Mouse (Mus musculus) embryonic facial prominence, embryonic 11.5 days (tissue): ENCODE results near the gene Sec24c. TPM values are rescaled to one million over a fixed set of nuclear protein-coding genes. Genes with fewer than 3 reads are reported as not detected.

ENCODE experiments used
- ATAC-seq: fragments of 200-750 bp; cut with Nextera tagmentation; replicated peaks from 2 replicates; pipeline ENCODE4 v1.8.0; 2017; ENCODE audit warnings: low read depth; ENCODE audit not compliant: insufficient number of reproducible peaks, low FRiP score, low TSS enrichment
- DNase-seq: peaks from one replicate; pipeline ENCODE4 v3.0.0-alpha.2; 2015; ENCODE audit warnings: low spot score
- H3K27ac ChIP-seq: fragments of 300-500 bp; sonication (generic); replicated peaks from 2 replicates; pipeline ENCODE4 v1.5.1; 2014; ENCODE audit warnings: mild to moderate bottlenecking, low read depth, low read length, control low read depth
- H3K27me3 ChIP-seq: fragments of 300-500 bp; sonication (generic); 2 replicates; pipeline ENCODE4 v1.6.1; 2014; ENCODE audit warnings: mild to moderate bottlenecking, low read length, moderate library complexity, mixed read lengths; ENCODE audit not compliant: control insufficient read depth, insufficient read depth
- H3K36me3 ChIP-seq: fragments of 300-500 bp; sonication (generic); replicated peaks from 2 replicates; pipeline ENCODE4 v1.6.1; 2014; ENCODE audit warnings: low read depth, mild to moderate bottlenecking, low read length, moderate library complexity, mixed read lengths; ENCODE audit not compliant: control insufficient read depth, insufficient read depth
- H3K4me1 ChIP-seq: fragments of 300-500 bp; sonication (generic); 2 replicates; pipeline ENCODE4 v1.6.1; 2014; ENCODE audit warnings: low read length, mixed read lengths; ENCODE audit not compliant: control insufficient read depth, insufficient read depth
- H3K4me2 ChIP-seq: fragments of 300-500 bp; sonication (generic); 2 replicates; pipeline ENCODE4 v1.6.1; 2014; ENCODE audit warnings: low read depth, mild to moderate bottlenecking, control low read depth, low read length, moderate library complexity
- H3K4me3 ChIP-seq: fragments of 300-500 bp; sonication (generic); 2 replicates; pipeline ENCODE4 v1.5.1; 2014; ENCODE audit warnings: low read depth, low read length, control low read depth
- H3K9ac ChIP-seq: fragments of 300-500 bp; sonication (generic); replicated peaks from 2 replicates; pipeline ENCODE4 v1.6.1; 2014; ENCODE audit warnings: mild to moderate bottlenecking, control low read depth, low read length
- H3K9me3 ChIP-seq: fragments of 300-500 bp; sonication (generic); replicated peaks from 2 replicates; pipeline ENCODE4 v1.6.1; 2016; ENCODE audit warnings: mild to moderate bottlenecking, low read length, inconsistent platforms, mixed read lengths; ENCODE audit not compliant: control insufficient read depth
- WGBS: fragments of 180-500 bp; shearing (Covaris S2); extraction: QIAGEN DNeasy Blood & Tissue Kit; methylation state at CpG from one replicate; pipeline ENCODE4 v1.1.7; 2014; 5-methylcytosine and 5-hydroxymethylcytosine counted together
- polyA plus RNA-seq: library from polyadenylated mRNA; unstranded; fragments of >200 nt; fragmentation: Nextera tagmentation; extraction: Ambion mirVana; gene quantifications from 2 replicates; pipeline ENCODE4 v1.2.1, GENCODE M21; 2014

Sec24c gene
- polyA plus RNA-seq, 1 experiment from 2014 or later: 73.7 TPM

- ATAC-seq (no peak), DNase-seq (peak; percentile 31)
- 8% methylated on average over 19 of the region's 19 CpGs for WGBS
- no peaks in the 10 kb centered on the region for H3K36me3 ChIP-seq
- H3K9ac ChIP-seq: peak overlapping the region; percentile 81
- peak overlapping the region; percentile 62 for H3K4me3 ChIP-seq
- peak overlapping the region; percentile 70 for H3K27ac ChIP-seq
- no peaks in the 10 kb centered on the region for H3K9me3 ChIP-seq
- H3K4me2 ChIP-seq: peak overlapping the region; percentile 88
- H3K4me1 ChIP-seq: no peaks in the 10 kb centered on the region
- H3K27me3 ChIP-seq: peaks cover 2% of the 10 kb centered on the region; the same call in 1 of the 2 replicates
Measured at GRCm38 (mm10) chr14:20661661-20662331, 12.3 kb upstream of the Sec24c start.

- no peaks in the 10 kb centered on the region for H3K36me3 ChIP-seq
- H3K27ac ChIP-seq: no peak overlapping the region
- no peak overlapping the region for H3K9ac ChIP-seq
- H3K4me2 ChIP-seq: no peak overlapping the region
- H3K4me3 ChIP-seq: no peak overlapping the region
- peaks cover 2% of the 10 kb centered on the region; the same call in 1 of the 2 replicates for H3K27me3 ChIP-seq
- no peak for DNase-seq
- no peaks in the 10 kb centered on the region for H3K4me1 ChIP-seq
- 82% methylated on average over 3 of the region's 3 CpGs for WGBS
- no peak for ATAC-seq
- no peaks in the 10 kb centered on the region for H3K9me3 ChIP-seq
Measured at GRCm38 (mm10) chr14:20662740-20663139, 11.4 kb upstream of the Sec24c start.

GRCm38 (mm10) chr14:20663601-20664000 lies 10.5 kb upstream of the Sec24c start:
- H3K36me3 ChIP-seq: no peaks in the 10 kb centered on the region
- H3K9me3 ChIP-seq: no peaks in the 10 kb centered on the region
- H3K4me1 ChIP-seq: no peaks in the 10 kb centered on the region
- no peak for ATAC-seq
- H3K27me3 ChIP-seq: peaks cover 2% of the 10 kb centered on the region; the same call in 1 of the 2 replicates
- no peak overlapping the region for H3K27ac ChIP-seq
- WGBS: 70% methylated on average over 2 of the region's 2 CpGs
- no peak overlapping the region for H3K4me3 ChIP-seq
- no peak overlapping the region for H3K4me2 ChIP-seq
- peak overlapping the region; percentile 9; the same call in 1 of the 2 replicates for H3K9ac ChIP-seq
- no peak for DNase-seq

GRCm38 (mm10) chr14:20664436-20664835 lies 9.7 kb upstream of the Sec24c start:
- ATAC-seq: no peak

GRCm38 (mm10) chr14:20667469-20667868 lies 6.6 kb upstream of the Sec24c start:
- no peak for ATAC-seq
- H3K9me3 ChIP-seq: no peaks in the 10 kb centered on the region
- WGBS: 59% methylated on average over 1 of the region's 1 CpGs
- no peak for DNase-seq
- H3K27me3 ChIP-seq: no peaks in the 10 kb centered on the region
- H3K4me1 ChIP-seq: no peaks in the 10 kb centered on the region
- no peak overlapping the region for H3K27ac ChIP-seq
- no peaks in the 10 kb centered on the region for H3K36me3 ChIP-seq
- no peak overlapping the region for H3K9ac ChIP-seq
- no peak overlapping the region for H3K4me2 ChIP-seq
- H3K4me3 ChIP-seq: no peak overlapping the region

More at GRCm38 (mm10) chr14:20664436-20664835, 9.7 kb upstream of the Sec24c start:
- 59% methylated on average over 3 of the region's 3 CpGs for WGBS
- peaks cover 2% of the 10 kb centered on the region; the same call in 1 of the 2 replicates for H3K27me3 ChIP-seq
- no peak overlapping the region for H3K4me2 ChIP-seq
- no peak overlapping the region for H3K4me3 ChIP-seq
- no peaks in the 10 kb centered on the region for H3K36me3 ChIP-seq
- no peaks in the 10 kb centered on the region for H3K9me3 ChIP-seq
- peak overlapping the region; percentile 25; the same call in 1 of the 2 replicates for H3K9ac ChIP-seq
- H3K27ac ChIP-seq: no peak overlapping the region
- H3K4me1 ChIP-seq: no peaks in the 10 kb centered on the region
- peak; percentile 6 for DNase-seq

- no peak for DNase-seq
- ATAC-seq: no peak
- Histone ChIP-seq H3K9me3 (no peaks in the 10 kb centered on the region), H3K27ac (no peak within 1 kb of the TSS), H3K9ac (no peak within 1 kb of the TSS), H3K4me3 (no peak within 1 kb of the TSS), H3K36me3 (no peaks in the 10 kb centered on the region), H3K4me1 (no peaks in the 10 kb centered on the region), H3K4me2 (no peak within 1 kb of the TSS), H3K27me3 (no peaks in the 10 kb centered on the region)
- 81% methylated on average over 8 of the region's 8 CpGs for WGBS
Measured at GRCm38 (mm10) chr14:20668154-20668810, 5.8 kb upstream of the Sec24c start, which contains the start of gene Synpo2l. Gene Synpo2l, minus strand, starts transcription at chr14:20668354.

GRCm38 (mm10) chr14:20672990-20673389 lies 1.1 kb upstream of the Sec24c start:
- H3K36me3 ChIP-seq: 0 out of 2 replicates have a peak, but pooled peaks cover 2% of the 10 kb centered on the region
- H3K4me1 ChIP-seq: no peaks in the 10 kb centered on the region
- DNase-seq (peak; percentile 49), ATAC-seq (no peak)
- no peak overlapping the region for H3K4me3 ChIP-seq
- no peak overlapping the region for H3K4me2 ChIP-seq
- no peaks in the 10 kb centered on the region for H3K27me3 ChIP-seq
- no peaks in the 10 kb centered on the region for H3K9me3 ChIP-seq
- H3K27ac ChIP-seq: no peak overlapping the region
- no peak overlapping the region for H3K9ac ChIP-seq
- 90% methylated on average over 2 of the region's 2 CpGs for WGBS

- peaks cover 2% of the 10 kb centered on the region; the same call in 1 of the 2 replicates for H3K36me3 ChIP-seq
- peak; percentile 51; the same call in 1 of the 2 replicates for ATAC-seq
- H3K27me3 ChIP-seq: no peaks in the 10 kb centered on the region
- H3K9me3 ChIP-seq: no peaks in the 10 kb centered on the region
- H3K9ac ChIP-seq: peak overlapping the region; percentile 42
- no peak for DNase-seq
- peak overlapping the region; percentile 37 for H3K4me2 ChIP-seq
- peak overlapping the region; percentile 69 for H3K4me3 ChIP-seq
- 8% methylated on average over 13 of the region's 13 CpGs for WGBS
- peak overlapping the region; percentile 16; the same call in 1 of the 2 replicates for H3K27ac ChIP-seq
- no peaks in the 10 kb centered on the region for H3K4me1 ChIP-seq
Measured at GRCm38 (mm10) chr14:20673735-20674063, 409 bp upstream of the Sec24c start.
